Mouse (Mus musculus) ovary, adult 2 months (tissue): ENCODE results near the gene Pdgfd. TPM values are rescaled to one million over a fixed set of nuclear protein-coding genes. Genes with fewer than 3 reads are reported as not detected.

ENCODE experiments used
- polyA plus RNA-seq: library from polyadenylated mRNA; depleted of rRNA; stranded (reverse); fragments of >200 nt; gene quantifications from 2 replicates; pipeline ENCODE4 v1.2.3, GENCODE M21; 2012; rRNA removed

The Pdgfd gene
- polyA plus RNA-seq: 5.2 and 5.5 TPM in 2 replicates

DNA sequence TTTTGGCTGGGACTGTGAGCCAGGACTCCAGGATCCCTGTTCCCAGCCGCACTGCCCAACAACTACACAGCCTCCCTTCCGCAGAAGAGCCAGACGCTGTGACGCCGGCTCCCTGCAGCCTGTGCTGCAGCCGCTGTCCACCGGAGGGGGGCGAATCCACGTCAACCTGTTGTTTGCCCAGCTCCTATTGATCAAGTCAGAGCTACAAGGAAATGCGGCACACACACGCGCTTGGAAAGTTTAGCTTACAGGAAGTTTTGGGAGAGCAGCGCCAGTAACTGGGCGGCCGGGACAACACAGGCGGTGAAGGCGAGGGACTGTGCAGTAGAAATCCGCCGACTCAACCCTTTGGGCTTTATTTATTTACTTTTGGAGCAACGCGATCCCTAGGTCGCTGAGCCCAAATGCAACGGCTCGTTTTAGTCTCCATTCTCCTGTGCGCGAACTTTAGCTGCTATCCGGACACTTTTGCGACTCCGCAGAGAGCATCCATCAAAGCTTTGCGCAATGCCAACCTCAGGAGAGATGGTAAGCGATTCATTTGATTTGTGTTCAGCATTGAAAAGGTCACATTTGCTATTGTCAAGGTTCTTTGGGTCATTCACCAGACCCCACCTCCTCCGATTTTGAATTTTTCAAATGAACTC lies at the start of gene Pdgfd:
Gene Pdgfd (plus strand): TSS at position 194 of the 647 bp plus-strand sequence.

GRCm38 (mm10) chr9:6269796-6270280 lies 101.5 kb downstream of the Pdgfd start, which contains the start of gene Ddi1:
TSS of gene Ddi1 (minus strand) at chr9:6269846.

Other genes with a start within 250 kb of the Pdgfd start
- not detected in 2 replicates for gene Ddi1, start 101.3 kb downstream of the Pdgfd start, polyA plus RNA-seq